Mouse (Mus musculus) intestine, embryonic 15.5 days (tissue): ENCODE data around the gene Hspb3. TPM values are rescaled to one million over a fixed set of nuclear protein-coding genes. Genes with fewer than 3 reads are reported as not detected.

Experiments
- ATAC-seq: fragments of 200-750 bp; cut with Nextera tagmentation; 2 replicates; pipeline ENCODE4 v1.8.0; 2017; ENCODE audit warnings: moderate TSS enrichment, moderate library complexity
- H3K27ac ChIP-seq: fragments of 300-500 bp; sonication (generic); 2 replicates; pipeline ENCODE4 v1.5.1; 2015; ENCODE audit warnings: mild to moderate bottlenecking, inconsistent platforms
- H3K27me3 ChIP-seq: fragments of 300-500 bp; sonication (generic); replicated peaks from 2 replicates; pipeline ENCODE4 v1.6.1; 2015; ENCODE audit warnings: inconsistent platforms
- H3K36me3 ChIP-seq: fragments of 300-500 bp; sonication (generic); 2 replicates; pipeline ENCODE4 v1.6.1; 2015; ENCODE audit warnings: inconsistent platforms
- H3K4me1 ChIP-seq: fragments of 300-500 bp; sonication (generic); replicated peaks from 2 replicates; pipeline ENCODE4 v1.6.1; 2015; ENCODE audit warnings: inconsistent platforms
- H3K4me2 ChIP-seq: fragments of 300-500 bp; sonication (generic); replicated peaks from 2 replicates; pipeline ENCODE4 v1.6.1; 2015; ENCODE audit warnings: mild to moderate bottlenecking, inconsistent platforms
- H3K4me3 ChIP-seq: fragments of 300-500 bp; sonication (generic); replicated peaks from 2 replicates; pipeline ENCODE4 v1.5.1; 2015; ENCODE audit warnings: inconsistent platforms
- H3K9ac ChIP-seq: fragments of 300-500 bp; sonication (generic); 2 replicates; pipeline ENCODE4 v1.6.1; 2015; ENCODE audit warnings: inconsistent platforms
- H3K9me3 ChIP-seq: fragments of 300-500 bp; sonication (generic); 2 replicates; pipeline ENCODE4 v1.6.1; 2016; ENCODE audit warnings: inconsistent platforms
- whole genome bisulfite sequencing: fragments of 180-500 bp; shearing (Covaris S2); methylation state at CpG from one replicate; pipeline ENCODE4 v1.1.7; 2015; 5-methylcytosine and 5-hydroxymethylcytosine counted together
- polyA plus RNA-seq: library from polyadenylated mRNA; unstranded; fragments of >200 nt; fragmentation: Nextera tagmentation; extraction: Ambion mirVana; gene quantifications from 2 replicates; pipeline ENCODE4 v1.2.1, GENCODE M21; 2015

Gene Hspb3
- polyA plus RNA-seq, 1 experiment from 2014 or later: not detected

GRCm38 (mm10) chr13:113669459-113670077 is 6.1 kb upstream of the Hspb3 start:
- Histone ChIP-seq H3K36me3 (no peaks in the 10 kb centered on the region), H3K27me3 (no peaks in the 10 kb centered on the region), H3K4me1 (no peaks in the 10 kb centered on the region), H3K27ac (no peak overlapping the region), H3K9ac (no peak overlapping the region), H3K9me3 (no peaks in the 10 kb centered on the region), H3K4me2 (no peak overlapping the region), H3K4me3 (no peak overlapping the region)
- no peak for ATAC-seq
- 38% methylated on average over 10 of the region's 10 CpGs for WGBS

DNA sequence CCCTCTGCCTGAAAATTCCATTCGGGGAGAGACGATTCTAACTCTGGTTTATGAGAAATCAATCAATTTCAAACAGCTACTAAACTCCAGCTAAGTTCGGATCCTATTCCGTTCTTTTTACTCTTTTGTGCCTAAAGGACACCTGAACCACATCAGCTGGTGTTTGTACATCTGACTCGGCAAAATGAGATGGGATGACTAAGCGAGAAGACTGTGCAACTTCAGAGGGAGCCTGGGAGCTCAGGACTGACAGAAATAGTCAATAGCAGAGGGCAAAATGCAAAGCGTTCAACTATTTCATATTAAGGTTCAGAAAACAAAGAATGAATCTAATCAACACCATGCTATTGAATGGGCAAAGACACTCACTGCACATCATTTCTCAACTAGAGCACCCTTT is 407 bp upstream of the Hspb3 start:
- Histone ChIP-seq H3K36me3 (no peaks in the 10 kb centered on the region), H3K4me1 (0 out of 2 replicates have a peak, but pooled peaks cover 5% of the 10 kb centered on the region), H3K27me3 (no peaks in the 10 kb centered on the region), H3K9me3 (no peaks in the 10 kb centered on the region), H3K9ac (no peak overlapping the region), H3K4me2 (no peak overlapping the region), H3K27ac (no peak overlapping the region), H3K4me3 (no peak overlapping the region)
- 65% methylated on average over 7 of the region's 7 CpGs for WGBS
- ATAC-seq: no peak

DNA sequence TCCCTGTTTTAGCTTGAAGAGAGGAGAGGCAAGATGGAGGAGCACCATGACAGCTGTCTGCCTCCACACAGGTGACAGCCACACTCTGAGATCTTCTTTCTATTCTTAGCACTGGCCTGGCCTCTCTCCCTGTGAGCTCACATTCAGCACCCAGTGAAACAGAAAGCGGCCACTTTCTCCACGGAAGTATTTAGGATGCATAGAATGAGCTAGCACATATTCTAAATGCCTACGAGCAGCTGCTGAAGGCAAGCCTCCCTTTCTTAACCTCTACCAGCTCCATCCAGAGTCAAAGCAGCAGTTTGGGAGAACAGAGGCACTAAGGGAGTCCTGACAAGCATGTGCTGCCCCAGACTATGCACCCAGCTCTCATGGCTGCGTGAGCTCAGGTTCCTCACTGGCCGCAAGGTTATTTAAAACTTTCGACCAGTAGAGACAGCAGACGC is 1.6 kb downstream of the Hspb3 start:
- Histone ChIP-seq H3K4me3 (no peak overlapping the region), H3K27ac (no peak overlapping the region), H3K9me3 (no peaks in the 10 kb centered on the region), H3K4me2 (no peak overlapping the region), H3K4me1 (0 out of 2 replicates have a peak, but pooled peaks cover 5% of the 10 kb centered on the region), H3K36me3 (no peaks in the 10 kb centered on the region), H3K9ac (no peak overlapping the region), H3K27me3 (no peaks in the 10 kb centered on the region)
- WGBS: 60% methylated on average over 7 of the region's 7 CpGs
- no peak for ATAC-seq

GRCm38 (mm10) chr13:113660576-113661310 is 2.7 kb downstream of the Hspb3 start:
- 0 out of 2 replicates have a peak, but pooled peaks cover 5% of the 10 kb centered on the region for H3K4me1 ChIP-seq
- H3K27ac ChIP-seq: no peak overlapping the region
- H3K36me3 ChIP-seq: no peaks in the 10 kb centered on the region
- no peak overlapping the region for H3K4me3 ChIP-seq
- 85% methylated on average over 9 of the region's 9 CpGs for WGBS
- no peak overlapping the region for H3K9ac ChIP-seq
- H3K27me3 ChIP-seq: no peaks in the 10 kb centered on the region
- no peaks in the 10 kb centered on the region for H3K9me3 ChIP-seq
- no peak for ATAC-seq
- H3K4me2 ChIP-seq: no peak overlapping the region

GRCm38 (mm10) chr13:113657204-113657603 is 6.3 kb downstream of the Hspb3 start:
- WGBS: 77% methylated on average over 7 of the region's 7 CpGs
- ATAC-seq: no peak
- no peaks in the 10 kb centered on the region for H3K36me3 ChIP-seq
- H3K4me3 ChIP-seq: no peak overlapping the region
- no peaks in the 10 kb centered on the region for H3K27me3 ChIP-seq
- no peaks in the 10 kb centered on the region for H3K4me1 ChIP-seq
- no peak overlapping the region for H3K9ac ChIP-seq
- H3K4me2 ChIP-seq: no peak overlapping the region
- no peak overlapping the region for H3K27ac ChIP-seq
- no peaks in the 10 kb centered on the region for H3K9me3 ChIP-seq

- WGBS: 85% methylated on average over 4 of the region's 4 CpGs
- H3K4me1 ChIP-seq: no peaks in the 10 kb centered on the region
- H3K9me3 ChIP-seq: no peaks in the 10 kb centered on the region
- H3K9ac ChIP-seq: no peak overlapping the region
- no peak overlapping the region for H3K4me3 ChIP-seq
- no peak for ATAC-seq
- no peak overlapping the region for H3K4me2 ChIP-seq
- no peak overlapping the region for H3K27ac ChIP-seq
- H3K27me3 ChIP-seq: no peaks in the 10 kb centered on the region
- no peaks in the 10 kb centered on the region for H3K36me3 ChIP-seq
Observed at GRCm38 (mm10) chr13:113656639-113657038, 6.8 kb downstream of the Hspb3 start.

DNA sequence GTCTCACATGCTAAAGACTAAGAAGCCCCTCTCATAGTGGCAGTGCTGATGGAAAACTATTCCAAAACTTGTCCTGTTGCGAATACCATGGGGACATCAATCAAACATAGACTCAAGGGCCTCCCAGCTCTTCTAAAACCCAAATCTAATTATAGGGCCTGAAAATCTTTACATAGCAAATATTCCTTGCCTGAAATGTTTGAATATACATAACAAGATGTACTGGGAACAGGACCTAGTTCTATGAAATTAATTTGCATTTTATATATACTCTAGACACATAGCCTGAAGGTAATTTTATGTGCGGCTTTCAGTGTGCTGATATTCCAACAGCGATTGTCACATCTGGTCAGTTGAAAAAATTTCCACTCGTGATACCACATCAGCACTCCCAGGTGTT is 8.0 kb downstream of the Hspb3 start:
- H3K4me2 ChIP-seq: no peak overlapping the region
- H3K27me3 ChIP-seq: no peaks in the 10 kb centered on the region
- H3K36me3 ChIP-seq: no peaks in the 10 kb centered on the region
- ATAC-seq: no peak
- no peak overlapping the region for H3K4me3 ChIP-seq
- H3K9ac ChIP-seq: no peak overlapping the region
- H3K4me1 ChIP-seq: no peaks in the 10 kb centered on the region
- no peaks in the 10 kb centered on the region for H3K9me3 ChIP-seq
- WGBS: 89% methylated on average over 4 of the region's 4 CpGs
- no peak overlapping the region for H3K27ac ChIP-seq

GRCm38 (mm10) chr13:113640944-113641597 is 22.4 kb downstream of the Hspb3 start:
- 84% methylated on average over 11 of the region's 11 CpGs for WGBS
- no peak for ATAC-seq
- Histone ChIP-seq H3K9ac (no peak overlapping the region), H3K4me3 (no peak overlapping the region), H3K4me2 (no peak overlapping the region), H3K36me3 (no peaks in the 10 kb centered on the region), H3K27ac (no peak overlapping the region), H3K9me3 (no peaks in the 10 kb centered on the region), H3K4me1 (no peaks in the 10 kb centered on the region), H3K27me3 (no peaks in the 10 kb centered on the region)

GRCm38 (mm10) chr13:113638914-113639313 is 24.6 kb downstream of the Hspb3 start:
- H3K27me3 ChIP-seq: no peaks in the 10 kb centered on the region
- 31% methylated on average over 7 of the region's 7 CpGs for WGBS
- no peaks in the 10 kb centered on the region for H3K36me3 ChIP-seq
- H3K9ac ChIP-seq: no peak overlapping the region
- H3K4me1 ChIP-seq: no peaks in the 10 kb centered on the region
- H3K27ac ChIP-seq: no peak overlapping the region
- H3K9me3 ChIP-seq: no peaks in the 10 kb centered on the region
- H3K4me3 ChIP-seq: no peak overlapping the region
- no peak overlapping the region for H3K4me2 ChIP-seq
- ATAC-seq: no peak

DNA sequence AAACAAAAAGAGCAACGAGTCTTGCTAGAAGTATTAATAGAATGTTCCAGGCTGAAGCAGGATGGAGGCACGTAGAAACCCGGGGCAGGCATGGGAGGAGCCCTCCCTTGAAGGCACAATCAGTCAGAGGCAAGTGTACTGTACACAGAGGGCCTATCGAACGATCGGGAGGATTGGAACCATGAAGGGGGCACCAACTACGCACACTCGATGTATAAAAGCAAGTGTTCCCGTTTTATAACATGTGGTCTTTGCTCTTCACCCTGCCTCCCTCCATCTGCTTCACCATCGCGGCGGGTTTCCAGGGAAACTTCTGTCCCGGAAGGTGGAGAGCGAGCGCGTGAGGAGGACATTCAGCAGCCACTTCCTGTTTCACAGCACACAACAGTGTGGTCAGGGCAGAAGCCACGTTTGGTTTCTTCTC is 27.7 kb downstream of the Hspb3 start:
- 78% methylated on average over 17 of the region's 17 CpGs for WGBS
- H3K27ac ChIP-seq: no peak overlapping the region
- H3K4me3 ChIP-seq: no peak overlapping the region
- H3K27me3 ChIP-seq: no peaks in the 10 kb centered on the region
- H3K4me2 ChIP-seq: no peak overlapping the region
- H3K9me3 ChIP-seq: no peaks in the 10 kb centered on the region
- H3K36me3 ChIP-seq: no peaks in the 10 kb centered on the region
- no peak overlapping the region for H3K9ac ChIP-seq
- H3K4me1 ChIP-seq: no peaks in the 10 kb centered on the region
- ATAC-seq: no peak

GRCm38 (mm10) chr13:113634732-113635481 is 28.6 kb downstream of the Hspb3 start:
- WGBS: 57% methylated on average over 15 of the region's 15 CpGs
- Histone ChIP-seq H3K9ac (no peak overlapping the region), H3K9me3 (no peaks in the 10 kb centered on the region), H3K4me2 (no peak overlapping the region), H3K27me3 (no peaks in the 10 kb centered on the region), H3K4me3 (no peak overlapping the region), H3K4me1 (no peaks in the 10 kb centered on the region), H3K36me3 (no peaks in the 10 kb centered on the region), H3K27ac (no peak overlapping the region)
- no peak for ATAC-seq

GRCm38 (mm10) chr13:113632506-113632905 is 31.0 kb downstream of the Hspb3 start:
- Histone ChIP-seq H3K4me2 (no peak overlapping the region), H3K9me3 (no peaks in the 10 kb centered on the region), H3K4me3 (no peak overlapping the region), H3K9ac (no peak overlapping the region), H3K4me1 (no peaks in the 10 kb centered on the region), H3K27me3 (no peaks in the 10 kb centered on the region), H3K36me3 (no peaks in the 10 kb centered on the region), H3K27ac (no peak overlapping the region)
- no peak for ATAC-seq
- WGBS: 63% methylated on average over 6 of the region's 6 CpGs
